Mouse (Mus musculus) hindbrain, embryonic 12.5 days (tissue): ENCODE results near the gene Dennd6a. TPM values are rescaled to one million over a fixed set of nuclear protein-coding genes. Genes with fewer than 3 reads are reported as not detected.

ENCODE experiments used
- ATAC-seq: fragments of 200-750 bp; cut with Nextera tagmentation; 2 replicates; pipeline ENCODE4 v1.8.0; 2017; ENCODE audit warnings: moderate TSS enrichment; ENCODE audit not compliant: low FRiP score
- H3K27ac ChIP-seq: fragments of 300-500 bp; sonication (generic); 2 replicates; pipeline ENCODE4 v1.5.1; 2016; ENCODE audit warnings: mild to moderate bottlenecking
- H3K27me3 ChIP-seq: fragments of 300-500 bp; sonication (generic); 2 replicates; pipeline ENCODE4 v1.6.1; 2016; ENCODE audit warnings: mild to moderate bottlenecking
- H3K36me3 ChIP-seq: fragments of 300-500 bp; sonication (generic); 2 replicates; pipeline ENCODE4 v1.6.1; 2016; ENCODE audit warnings: mild to moderate bottlenecking
- H3K4me1 ChIP-seq: fragments of 300-500 bp; sonication (generic); 2 replicates; pipeline ENCODE4 v1.6.1; 2016
- H3K4me2 ChIP-seq: fragments of 300-500 bp; sonication (generic); replicated peaks from 2 replicates; pipeline ENCODE4 v1.6.1; 2016; ENCODE audit warnings: mild to moderate bottlenecking
- H3K4me3 ChIP-seq: fragments of 300-500 bp; sonication (generic); 2 replicates; pipeline ENCODE4 v1.5.1; 2016; ENCODE audit warnings: mild to moderate bottlenecking
- H3K9ac ChIP-seq: fragments of 300-500 bp; sonication (generic); 2 replicates; pipeline ENCODE4 v1.6.1; 2016; ENCODE audit warnings: mild to moderate bottlenecking, moderate library complexity
- H3K9me3 ChIP-seq: fragments of 300-500 bp; sonication (generic); replicated peaks from 2 replicates; pipeline ENCODE4 v1.6.1; 2016; ENCODE audit warnings: mild to moderate bottlenecking
- WGBS: fragments of 180-500 bp; shearing (Covaris S2); methylation state at CpG from one replicate; pipeline ENCODE4 v1.1.7; 2016; 5-methylcytosine and 5-hydroxymethylcytosine counted together
- polyA plus RNA-seq: library from polyadenylated mRNA; unstranded; fragments of >200 nt; fragmentation: Nextera tagmentation; extraction: Ambion mirVana; gene quantifications from 2 replicates; pipeline ENCODE4 v1.2.1, GENCODE M21; 2016

Dennd6a gene
- polyA plus RNA-seq, 1 experiment from 2014 or later = 28.9 TPM

DNA sequence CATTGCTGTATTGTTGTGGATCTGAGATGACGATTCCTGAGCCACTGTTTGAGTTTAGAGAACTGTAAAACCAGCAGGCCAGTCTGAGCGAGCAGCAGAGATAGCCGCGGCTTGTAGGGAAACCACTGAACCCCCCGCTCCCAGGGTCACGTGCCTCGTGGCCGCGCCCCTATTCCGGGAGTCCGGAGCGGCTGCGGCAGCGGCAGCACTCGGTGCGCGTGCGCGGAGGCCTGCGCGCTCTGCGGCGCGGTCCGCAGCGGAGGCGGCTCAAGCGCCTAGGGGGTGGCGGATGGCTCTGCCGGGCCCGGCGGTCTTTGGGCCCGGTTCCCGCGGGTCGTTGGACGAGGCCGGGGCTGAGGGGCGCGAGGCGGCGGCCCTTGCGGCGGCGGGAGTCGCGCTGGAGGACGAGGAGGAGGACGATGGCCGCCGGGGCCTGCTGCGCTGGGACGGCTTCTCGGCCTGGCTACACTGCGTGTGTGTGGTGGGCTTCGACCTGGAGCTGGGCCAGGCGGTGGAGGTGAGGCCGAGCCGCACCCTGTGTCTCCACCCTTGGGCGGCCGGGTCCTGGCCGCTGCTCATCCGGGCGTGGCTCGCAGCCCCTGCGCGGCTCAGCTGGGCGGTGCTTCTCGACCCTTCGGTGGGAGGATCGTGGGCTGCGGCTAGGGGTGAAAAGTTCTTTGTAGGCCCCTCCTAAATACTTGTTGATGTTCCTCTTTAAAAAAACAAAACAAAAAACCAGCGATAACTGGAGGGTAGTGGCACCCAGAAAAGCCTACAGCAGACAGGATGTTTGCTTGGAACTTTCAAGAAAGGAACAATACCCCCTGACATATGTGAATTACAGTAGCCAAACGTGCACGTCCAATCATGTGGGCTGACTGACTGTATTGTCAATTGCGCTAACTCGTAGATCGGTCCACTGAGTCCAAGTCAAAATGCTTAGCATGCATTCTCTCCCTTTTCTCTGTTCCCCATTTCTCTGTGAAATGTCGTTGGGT is 6.0 kb downstream of the Dennd6a start:
- Histone ChIP-seq H3K27me3 (no peaks in the 10 kb centered on the region), H3K36me3 (peaks cover 5% of the 10 kb centered on the region; the same call in 1 of the 2 replicates), H3K4me2 (peak overlapping the region; percentile 76), H3K4me1 (peaks cover 14% of the 10 kb centered on the region), H3K4me3 (peak overlapping the region; percentile 95), H3K9me3 (no peaks in the 10 kb centered on the region), H3K9ac (peak overlapping the region; percentile 98), H3K27ac (peak overlapping the region; percentile 96)
- peak; percentile 97 for ATAC-seq
- under 1% methylated on average over 79 of the region's 79 CpGs for WGBS

DNA sequence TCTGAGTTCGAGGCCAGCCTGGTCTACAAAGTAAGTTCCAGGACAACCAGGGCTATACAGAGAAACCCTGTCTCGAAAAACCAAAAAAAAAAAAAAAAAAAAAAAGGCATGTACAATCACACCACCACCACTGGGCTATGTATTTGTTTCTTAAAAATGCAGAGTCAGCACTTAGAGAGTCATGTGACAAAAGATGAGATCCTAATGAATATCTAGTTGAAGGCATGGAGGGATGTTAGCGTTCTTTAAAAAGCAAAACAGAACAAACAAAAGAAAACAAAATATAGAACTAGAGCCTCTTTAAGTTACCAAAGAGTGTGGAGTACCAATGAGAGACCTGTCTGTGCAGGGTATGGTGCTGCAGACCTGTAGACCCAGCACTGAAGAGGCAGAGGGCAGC is 10.0 kb downstream of the Dennd6a start:
- H3K9ac ChIP-seq = no peak overlapping the region
- H3K27me3 ChIP-seq = no peaks in the 10 kb centered on the region
- no peak overlapping the region for H3K27ac ChIP-seq
- 78% methylated on average over 3 of the region's 3 CpGs for WGBS
- H3K9me3 ChIP-seq = no peaks in the 10 kb centered on the region
- H3K4me1 ChIP-seq = peaks cover 16% of the 10 kb centered on the region
- H3K36me3 ChIP-seq = peaks cover 9% of the 10 kb centered on the region; the same call in 1 of the 2 replicates
- H3K4me2 ChIP-seq = no peak overlapping the region
- no peak overlapping the region for H3K4me3 ChIP-seq
- no peak for ATAC-seq

- Histone ChIP-seq H3K27me3 (no peaks in the 10 kb centered on the region), H3K4me2 (no peak overlapping the region), H3K9ac (no peak overlapping the region), H3K9me3 (no peaks in the 10 kb centered on the region), H3K4me3 (no peak overlapping the region), H3K36me3 (peaks cover 5% of the 10 kb centered on the region; the same call in 1 of the 2 replicates), H3K4me1 (peaks cover 2% of the 10 kb centered on the region), H3K27ac (no peak overlapping the region)
- ATAC-seq = no peak
Observed at GRCm38 (mm10) chr14:26587116-26587515, 13.5 kb downstream of the Dennd6a start.

- Histone ChIP-seq H3K36me3 (peaks cover 9% of the 10 kb centered on the region; the same call in 1 of the 2 replicates), H3K4me1 (no peaks in the 10 kb centered on the region), H3K4me3 (no peak overlapping the region), H3K9ac (no peak overlapping the region), H3K4me2 (no peak overlapping the region), H3K9me3 (no peaks in the 10 kb centered on the region), H3K27me3 (no peaks in the 10 kb centered on the region), H3K27ac (no peak overlapping the region)
- ATAC-seq = no peak
Observed at GRCm38 (mm10) chr14:26591353-26591752, 17.7 kb downstream of the Dennd6a start.

- Histone ChIP-seq H3K4me3 (no peak overlapping the region), H3K4me1 (no peaks in the 10 kb centered on the region), H3K27me3 (no peaks in the 10 kb centered on the region), H3K27ac (no peak overlapping the region), H3K4me2 (no peak overlapping the region), H3K9ac (no peak overlapping the region), H3K36me3 (peaks cover 22% of the 10 kb centered on the region), H3K9me3 (no peaks in the 10 kb centered on the region; the same call in 1 of the 2 replicates)
- 91% methylated on average over 2 of the region's 2 CpGs for WGBS
- no peak for ATAC-seq
Observed at GRCm38 (mm10) chr14:26593281-26593895, 19.7 kb downstream of the Dennd6a start.

DNA sequence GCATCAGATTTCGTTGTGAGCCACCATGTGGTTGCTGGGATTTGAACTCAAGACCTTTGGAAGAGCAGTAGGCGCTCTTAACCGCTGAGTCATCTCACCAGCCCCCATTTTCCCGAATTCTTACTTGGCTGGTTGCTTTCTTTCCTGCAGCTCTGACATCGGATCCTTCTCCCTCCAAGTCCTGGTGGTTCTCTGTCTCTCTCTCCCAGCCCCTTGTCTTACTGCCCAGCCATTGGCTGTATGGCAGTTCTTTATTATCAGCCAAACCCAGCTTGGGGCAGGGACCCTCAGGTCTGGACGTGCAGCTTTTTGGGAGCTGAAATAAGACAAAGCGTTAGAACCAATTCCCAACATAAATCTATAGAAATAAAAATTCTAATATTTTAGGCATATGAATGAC is 21.5 kb downstream of the Dennd6a start:
- Histone ChIP-seq H3K4me1 (no peaks in the 10 kb centered on the region), H3K27me3 (no peaks in the 10 kb centered on the region), H3K9ac (no peak overlapping the region), H3K4me3 (no peak overlapping the region), H3K36me3 (peaks cover 32% of the 10 kb centered on the region), H3K4me2 (no peak overlapping the region), H3K27ac (no peak overlapping the region), H3K9me3 (no peaks in the 10 kb centered on the region; the same call in 1 of the 2 replicates)
- no peak for ATAC-seq
- WGBS = 89% methylated on average over 7 of the region's 7 CpGs

DNA sequence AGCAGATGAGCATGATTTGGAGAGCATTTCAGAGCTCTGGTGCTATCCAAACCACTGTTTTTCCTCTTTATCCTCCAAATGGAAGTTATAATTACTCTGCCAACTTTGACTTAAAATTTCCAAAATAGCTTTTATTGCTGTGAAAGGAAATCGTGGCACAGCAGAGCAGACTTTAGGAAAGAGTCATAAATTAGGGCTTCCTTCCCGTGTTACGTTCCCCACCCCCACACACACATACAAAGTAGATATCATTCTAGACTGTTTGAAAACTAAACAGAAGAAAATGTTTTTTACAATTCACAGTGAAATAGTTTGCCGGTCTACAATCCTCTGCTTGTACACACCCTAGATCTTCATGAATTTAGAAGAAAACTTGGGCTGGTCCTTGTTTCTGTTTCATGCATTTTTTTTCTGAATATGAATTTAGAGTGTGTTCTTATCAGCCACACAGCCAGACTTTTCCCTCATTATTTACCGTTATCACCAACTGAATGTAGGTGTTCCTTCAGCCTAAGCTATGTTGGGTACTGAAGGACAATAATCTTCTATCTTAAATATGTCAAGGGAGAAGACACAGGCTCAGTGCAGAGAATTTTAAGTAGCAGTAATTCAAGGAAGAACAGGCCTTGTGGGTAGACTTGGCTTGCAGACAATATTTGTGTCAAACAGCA is 22.2 kb downstream of the Dennd6a start:
- H3K4me2 ChIP-seq = no peak overlapping the region
- ATAC-seq = no peak
- no peaks in the 10 kb centered on the region for H3K27me3 ChIP-seq
- H3K9ac ChIP-seq = no peak overlapping the region
- no peaks in the 10 kb centered on the region for H3K4me1 ChIP-seq
- H3K9me3 ChIP-seq = no peaks in the 10 kb centered on the region; the same call in 1 of the 2 replicates
- no peak overlapping the region for H3K27ac ChIP-seq
- WGBS = 93% methylated on average over 5 of the region's 5 CpGs
- no peak overlapping the region for H3K4me3 ChIP-seq
- H3K36me3 ChIP-seq = peaks cover 37% of the 10 kb centered on the region

GRCm38 (mm10) chr14:26605354-26605753 is 31.7 kb downstream of the Dennd6a start:
- Histone ChIP-seq H3K9me3 (no peaks in the 10 kb centered on the region), H3K4me2 (no peak overlapping the region), H3K4me3 (no peak overlapping the region), H3K27ac (no peak overlapping the region), H3K4me1 (no peaks in the 10 kb centered on the region), H3K36me3 (peaks cover 56% of the 10 kb centered on the region), H3K27me3 (no peaks in the 10 kb centered on the region), H3K9ac (no peak overlapping the region)
- 89% methylated on average over 4 of the region's 4 CpGs for WGBS
- no peak for ATAC-seq

GRCm38 (mm10) chr14:26609674-26610073 is 36.0 kb downstream of the Dennd6a start:
- H3K9ac ChIP-seq = no peak overlapping the region
- no peak overlapping the region for H3K4me3 ChIP-seq
- H3K36me3 ChIP-seq = peaks cover 69% of the 10 kb centered on the region
- no peak for ATAC-seq
- H3K27me3 ChIP-seq = no peaks in the 10 kb centered on the region
- H3K9me3 ChIP-seq = no peaks in the 10 kb centered on the region
- no peak overlapping the region for H3K4me2 ChIP-seq
- 86% methylated on average over 1 of the region's 1 CpGs for WGBS
- no peaks in the 10 kb centered on the region for H3K4me1 ChIP-seq
- no peak overlapping the region for H3K27ac ChIP-seq

DNA sequence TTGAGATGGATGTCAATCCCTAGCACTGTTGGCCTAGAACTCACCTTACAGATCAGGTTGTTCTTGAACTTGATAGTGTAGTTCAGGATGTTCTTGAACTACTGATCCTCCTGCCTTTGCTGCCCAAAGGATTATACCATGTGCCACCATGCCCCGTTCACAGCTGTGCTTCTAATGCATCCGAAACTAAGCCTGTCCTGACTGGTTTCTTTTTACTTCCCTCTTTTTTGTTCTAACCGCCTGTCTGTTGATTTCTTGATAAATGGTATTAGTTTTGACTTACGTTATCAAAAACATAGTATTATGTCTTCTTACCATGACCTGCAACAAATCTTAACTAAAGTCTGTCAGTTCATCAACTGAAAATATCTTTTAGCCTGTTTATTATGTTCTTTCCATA is 37.0 kb downstream of the Dennd6a start:
- no peaks in the 10 kb centered on the region for H3K27me3 ChIP-seq
- H3K4me1 ChIP-seq = no peaks in the 10 kb centered on the region
- H3K9me3 ChIP-seq = no peaks in the 10 kb centered on the region
- H3K27ac ChIP-seq = no peak overlapping the region
- H3K36me3 ChIP-seq = peaks cover 65% of the 10 kb centered on the region
- no peak overlapping the region for H3K9ac ChIP-seq
- H3K4me3 ChIP-seq = no peak overlapping the region
- no peak for ATAC-seq
- 94% methylated on average over 4 of the region's 4 CpGs for WGBS
- H3K4me2 ChIP-seq = no peak overlapping the region

DNA sequence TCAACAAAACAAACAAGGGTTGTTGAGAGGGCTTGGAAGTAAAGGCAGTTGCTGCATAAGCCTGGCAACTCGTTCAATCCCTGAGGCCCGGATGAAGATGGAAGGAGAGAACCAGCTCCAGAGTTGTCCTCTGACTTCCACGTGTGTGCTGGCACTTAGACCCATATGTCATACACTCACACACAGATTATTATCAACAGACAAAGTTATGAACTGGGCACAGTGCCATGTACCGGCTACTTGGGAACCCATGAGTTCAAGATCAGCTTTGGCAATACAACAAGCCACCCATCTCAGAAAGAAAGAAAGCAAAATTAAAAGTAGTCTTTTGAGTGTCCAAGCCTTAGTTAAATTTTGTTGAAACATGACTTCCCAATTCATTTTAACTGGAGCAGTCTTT is 51.6 kb downstream of the Dennd6a start:
- Histone ChIP-seq H3K27ac (no peak overlapping the region), H3K9me3 (no peaks in the 10 kb centered on the region), H3K4me1 (no peaks in the 10 kb centered on the region), H3K9ac (no peak overlapping the region), H3K36me3 (peaks cover 84% of the 10 kb centered on the region), H3K4me2 (no peak overlapping the region), H3K27me3 (no peaks in the 10 kb centered on the region), H3K4me3 (no peak overlapping the region)
- WGBS = 92% methylated on average over 4 of the region's 4 CpGs
- no peak for ATAC-seq

DNA sequence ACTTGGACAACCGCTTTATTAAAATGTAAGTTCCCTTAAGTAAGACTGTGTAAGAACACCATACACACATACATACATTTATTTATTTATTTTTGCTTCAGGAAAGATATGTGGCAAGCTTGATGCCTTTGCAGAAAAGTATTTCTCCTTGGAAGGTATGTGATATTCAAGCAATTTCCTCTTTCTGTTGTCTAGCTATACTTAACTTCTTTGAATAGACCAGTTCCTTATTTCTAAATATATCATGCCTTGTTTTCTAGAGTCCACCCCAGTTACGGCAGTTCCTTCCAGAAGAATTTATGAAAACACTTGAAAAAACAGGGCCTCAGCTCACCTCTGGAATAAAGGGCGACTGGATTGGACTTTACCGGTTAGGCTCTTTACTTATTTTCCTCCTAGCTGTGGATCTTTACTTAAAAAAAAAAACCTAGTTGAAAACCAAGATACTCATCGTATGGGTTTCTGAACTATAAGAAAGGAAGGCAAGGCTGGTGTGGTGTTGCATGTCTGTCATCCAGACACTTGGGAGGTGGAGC is 53.0 kb downstream of the Dennd6a start:
- 93% methylated on average over 5 of the region's 5 CpGs for WGBS
- H3K4me1 ChIP-seq = no peaks in the 10 kb centered on the region
- H3K4me2 ChIP-seq = no peak overlapping the region
- H3K27me3 ChIP-seq = no peaks in the 10 kb centered on the region
- no peaks in the 10 kb centered on the region for H3K9me3 ChIP-seq
- H3K4me3 ChIP-seq = no peak overlapping the region
- ATAC-seq = no peak
- no peak overlapping the region for H3K9ac ChIP-seq
- no peak overlapping the region for H3K27ac ChIP-seq
- H3K36me3 ChIP-seq = peaks cover 75% of the 10 kb centered on the region
